Mouse (Mus musculus) testis, postnatal 10 days (tissue): ENCODE data around the gene Crebrf.

Source experiments
- DNase-seq: peaks from one replicate; pipeline ENCODE4 v3.0.0; 2021; ENCODE audit warnings: low spot score

The Crebrf gene

GRCm38 (mm10) chr17:26705463-26706359 is 9.7 kb upstream of the Crebrf start:
- no peak for DNase-seq

- no peak for DNase-seq
Measured at GRCm38 (mm10) chr17:26707066-26707465, 8.4 kb upstream of the Crebrf start.

DNA sequence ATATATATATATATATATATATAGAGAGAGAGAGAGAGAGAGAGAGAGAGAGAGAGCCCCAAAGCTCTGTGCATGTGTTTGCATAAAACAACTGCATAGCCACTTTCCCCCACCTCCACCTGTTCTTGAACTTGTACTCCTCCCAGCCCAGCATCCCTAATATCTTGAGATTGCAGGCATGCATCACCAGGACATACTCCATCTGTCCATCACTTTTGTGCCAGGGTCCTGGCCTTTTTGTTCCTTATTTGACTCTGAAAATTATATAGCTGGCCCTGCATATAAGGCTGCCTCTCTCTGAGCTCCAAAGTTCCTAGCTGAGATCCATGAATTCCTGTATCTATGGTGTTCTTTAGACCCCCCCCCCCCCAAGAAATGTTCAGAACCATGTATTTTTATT is 7.0 kb upstream of the Crebrf start:
- no peak for DNase-seq

GRCm38 (mm10) chr17:26708993-26709590 is 6.4 kb upstream of the Crebrf start:
- DNase-seq, result no peak

DNA sequence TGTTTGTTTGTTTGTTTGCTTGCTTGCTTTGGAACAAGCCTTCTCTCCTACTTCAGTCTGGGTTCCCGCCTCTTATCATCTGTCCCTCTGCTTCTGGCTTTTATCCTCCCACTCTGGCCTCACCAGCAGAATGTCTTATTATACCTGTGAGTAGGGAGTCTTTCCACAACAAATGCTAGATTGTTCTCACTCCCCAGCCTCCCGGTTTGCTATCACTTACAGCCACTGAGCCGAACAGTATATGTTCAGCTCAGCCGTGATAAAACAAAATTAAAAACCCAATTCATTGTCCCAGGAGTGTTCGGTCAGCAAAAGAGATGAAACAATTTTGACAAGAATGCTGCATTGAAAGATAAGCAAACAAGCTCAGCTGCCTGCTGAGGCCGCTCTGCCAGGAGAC is 5.4 kb upstream of the Crebrf start:
- no peak for DNase-seq

DNA sequence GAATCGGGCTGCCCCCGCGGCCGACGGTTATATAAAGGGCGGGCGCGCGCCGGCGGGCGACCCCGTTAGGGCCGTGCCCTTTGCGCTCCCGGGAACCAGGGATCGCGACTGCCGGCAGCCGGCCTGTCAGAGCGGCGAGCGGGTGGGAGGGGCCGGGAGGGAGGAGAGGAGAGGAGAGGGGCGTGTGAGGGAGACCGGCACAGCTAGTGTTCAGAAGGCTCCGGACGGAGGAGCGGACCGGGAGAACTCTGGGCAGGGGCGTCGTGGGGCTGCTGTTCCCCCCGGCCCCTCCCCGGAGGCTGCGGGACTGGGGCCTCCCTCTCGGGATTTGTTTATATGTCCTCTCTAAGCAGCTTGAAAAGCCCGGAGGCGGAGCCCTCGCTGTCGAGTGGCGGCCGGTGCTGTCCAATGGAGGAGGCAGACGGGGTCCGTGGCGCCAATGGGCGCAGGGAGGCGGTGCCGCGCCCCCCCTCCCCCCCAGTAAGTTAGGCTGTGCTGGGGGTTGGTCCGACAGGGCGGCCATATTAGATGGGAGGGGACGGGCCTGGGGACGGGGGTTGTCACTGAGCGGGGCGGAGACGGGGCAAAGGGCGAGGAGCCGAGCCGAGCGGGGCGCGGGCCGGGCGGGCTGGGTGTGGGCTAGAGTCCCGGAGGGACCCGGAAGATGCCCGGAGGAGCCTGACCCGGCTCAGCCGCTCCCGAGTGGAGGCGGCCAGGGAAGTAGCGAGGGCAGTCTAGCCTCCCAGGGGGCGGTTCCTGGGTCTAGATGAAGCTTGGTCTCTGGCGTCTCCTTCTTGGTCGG is 667 bp downstream of the Crebrf start:
- DNase-seq, result peak; percentile 93

- DNase-seq, result no peak
Measured at GRCm38 (mm10) chr17:26717868-26718267, 2.4 kb downstream of the Crebrf start.

GRCm38 (mm10) chr17:26719405-26719804 is 4.0 kb downstream of the Crebrf start:
- no peak for DNase-seq

DNA sequence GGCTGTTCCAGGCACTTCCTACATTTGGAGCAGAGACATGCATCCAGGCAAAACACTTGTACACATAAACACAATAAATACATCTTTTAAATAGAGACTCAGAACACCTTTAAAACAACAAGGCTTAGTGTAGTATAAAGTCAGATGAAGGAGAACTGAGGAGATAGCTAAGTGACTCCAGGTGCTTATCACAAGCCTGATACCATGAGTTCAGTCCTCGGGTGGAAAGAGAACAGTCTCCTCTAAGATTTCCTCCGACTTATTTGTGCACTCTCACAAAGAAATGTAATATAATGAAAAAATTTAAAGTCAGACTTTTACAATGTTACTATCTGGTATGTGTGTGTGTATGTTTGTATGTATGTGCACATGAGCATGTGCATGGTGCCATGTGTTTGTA is 6.4 kb downstream of the Crebrf start:
- DNase-seq, result no peak

- no peak for DNase-seq
Measured at GRCm38 (mm10) chr17:26724790-26725189, 9.3 kb downstream of the Crebrf start.

- no peak for DNase-seq
Measured at GRCm38 (mm10) chr17:26726674-26727073, 11.2 kb downstream of the Crebrf start.

DNA sequence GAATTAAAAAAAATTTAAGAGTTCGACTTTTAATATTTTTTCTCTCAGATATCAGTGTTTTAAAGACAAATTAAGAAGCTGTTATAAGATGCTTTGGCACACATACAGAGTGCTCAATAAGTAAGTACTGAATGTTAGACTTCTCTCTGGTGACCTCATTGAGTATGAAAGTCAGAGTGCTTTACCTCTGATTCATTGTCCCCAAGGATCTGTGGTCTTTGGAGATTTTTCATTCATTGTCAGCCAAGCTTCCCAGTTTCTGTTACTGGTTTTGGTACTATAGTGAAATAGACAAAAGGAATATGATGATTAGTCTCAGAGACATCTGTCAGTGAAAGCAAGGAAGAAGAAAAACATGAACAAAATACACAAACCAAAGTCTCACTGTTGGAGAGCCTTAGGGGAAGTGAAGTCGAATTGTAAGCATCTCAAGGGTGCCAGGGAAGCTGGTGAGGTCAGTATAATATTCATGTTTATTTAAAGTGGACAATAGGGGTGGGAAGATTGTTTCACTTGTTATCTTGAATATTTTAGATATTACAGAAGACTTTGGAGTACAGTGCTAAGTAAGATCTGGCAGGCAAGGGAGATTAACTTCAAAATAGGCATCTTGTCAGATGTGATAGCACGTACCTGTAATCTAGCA is 11.8 kb downstream of the Crebrf start:
- DNase-seq, result no peak

DNA sequence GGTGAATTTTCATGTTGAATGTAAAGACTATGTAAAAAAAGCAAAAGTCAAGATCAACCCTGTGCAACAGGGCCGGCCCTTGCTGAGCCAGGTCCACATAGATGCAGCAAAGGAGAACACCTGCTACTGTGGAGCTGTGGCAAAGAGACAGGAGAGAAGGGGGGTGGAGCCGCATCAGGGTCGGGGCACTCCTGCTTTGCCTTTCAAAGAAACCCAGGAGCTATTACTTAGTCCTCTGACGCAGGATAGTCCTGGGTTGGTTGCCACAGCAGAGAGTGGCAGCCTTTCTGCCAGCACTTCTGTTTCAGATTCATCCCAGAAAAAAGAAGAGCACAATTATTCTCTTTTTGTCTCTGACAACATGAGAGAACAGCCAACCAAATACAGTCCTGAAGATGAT is 27.1 kb downstream of the Crebrf start:
- no peak for DNase-seq

GRCm38 (mm10) chr17:26743294-26743693 is 27.8 kb downstream of the Crebrf start:
- DNase-seq, result no peak

GRCm38 (mm10) chr17:26749975-26750374 is 34.5 kb downstream of the Crebrf start:
- DNase-seq, result no peak

DNA sequence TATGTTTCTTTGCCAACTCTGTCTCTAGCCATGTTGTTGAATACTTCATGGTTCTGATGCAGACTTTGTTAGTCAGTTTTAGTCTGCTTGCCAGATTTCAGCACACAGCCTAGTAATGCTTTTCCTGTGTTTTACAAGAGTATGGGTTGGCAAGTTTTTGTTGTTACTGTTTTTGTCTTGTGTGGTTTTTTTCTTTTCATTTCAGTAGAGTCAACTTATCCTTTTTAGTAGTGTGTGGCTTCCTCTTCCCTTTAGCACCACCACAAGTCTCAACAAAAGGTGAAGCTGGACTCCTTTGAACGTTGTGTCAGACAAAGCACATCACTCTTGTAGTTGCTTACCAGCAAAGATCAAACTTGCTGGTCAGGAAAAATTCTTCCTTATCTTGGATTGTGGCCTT is 36.8 kb downstream of the Crebrf start:
- no peak for DNase-seq

DNA sequence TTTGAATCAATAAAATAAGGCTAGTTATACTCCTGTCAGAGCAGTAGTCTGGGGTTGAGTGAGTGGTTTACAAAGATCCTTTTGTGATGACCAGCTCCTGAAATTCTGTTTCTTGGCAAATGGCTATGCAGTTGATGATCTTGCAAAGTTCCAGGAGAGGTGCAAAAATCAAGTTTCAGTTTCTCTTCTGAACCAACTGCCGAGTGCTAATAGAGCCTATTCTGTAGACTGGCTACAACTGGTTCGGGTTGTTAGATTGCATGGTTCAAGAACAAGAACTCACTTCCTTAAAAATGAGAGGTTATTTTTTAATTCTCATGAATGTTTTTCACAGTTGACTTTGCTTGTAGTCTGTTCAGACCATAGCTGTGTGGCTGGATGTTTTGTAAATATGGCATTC is 38.0 kb downstream of the Crebrf start:
- no peak for DNase-seq

- no peak for DNase-seq
Measured at GRCm38 (mm10) chr17:26767100-26767753, 51.8 kb downstream of the Crebrf start.

DNA sequence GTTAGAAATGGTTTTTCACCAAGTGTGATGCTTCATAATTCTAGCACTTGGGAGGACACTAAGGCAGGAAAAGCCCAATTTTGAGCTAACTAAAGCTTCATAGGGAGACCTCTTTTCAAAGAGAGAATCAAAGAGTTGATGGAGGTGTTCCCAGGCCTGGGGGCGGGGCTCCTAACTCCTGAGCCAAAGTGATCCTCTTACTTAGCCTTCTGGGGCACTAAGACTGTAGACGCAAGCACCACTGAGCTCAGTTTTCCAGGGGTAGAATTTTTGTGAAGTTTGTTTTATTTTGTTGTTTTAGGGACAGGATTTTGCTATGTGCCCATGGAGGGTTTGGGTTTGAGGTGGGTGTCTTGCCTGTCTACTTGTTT is 52.3 kb downstream of the Crebrf start:
- no peak for DNase-seq

- DNase-seq, result no peak
Measured at GRCm38 (mm10) chr17:26776211-26776610, 60.8 kb downstream of the Crebrf start.

DNA sequence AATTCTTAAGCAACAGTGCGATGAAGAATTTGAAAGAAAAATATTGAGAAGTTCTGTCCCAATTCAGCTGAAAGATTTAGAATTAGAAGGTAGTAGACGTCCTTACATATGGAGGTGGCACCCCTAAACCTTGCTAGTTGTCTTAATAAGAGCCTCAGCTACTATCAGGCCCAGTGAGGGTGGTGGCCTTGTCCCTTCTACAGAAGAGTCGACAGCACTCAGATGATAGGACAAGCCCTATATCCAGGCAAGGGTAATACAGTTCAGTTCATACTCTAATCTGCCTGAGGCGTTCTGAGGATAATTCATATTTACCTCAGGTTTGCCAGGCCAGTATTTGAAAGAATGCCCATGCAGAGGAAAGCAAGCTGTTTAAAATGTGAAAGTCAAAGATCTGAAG is 62.6 kb downstream of the Crebrf start:
- no peak for DNase-seq
